Mouse (Mus musculus) kidney, postnatal 0 days (tissue): ENCODE results near the gene Uqcr10. TPM values are rescaled to one million over a fixed set of nuclear protein-coding genes. Genes with fewer than 3 reads are reported as not detected.

Experiments
- ATAC-seq: fragments of 200-750 bp; cut with Nextera tagmentation; replicated peaks from 2 replicates; pipeline ENCODE4 v1.8.0; 2017; ENCODE audit warnings: low read depth, moderate number of reproducible peaks, moderate TSS enrichment, moderate library complexity; ENCODE audit not compliant: low FRiP score
- DNase-seq: peaks from one replicate; pipeline ENCODE4 v3.0.0-alpha.2; 2016; ENCODE audit warnings: low spot score
- H3K27ac ChIP-seq: fragments of 300-500 bp; sonication (generic); 2 replicates; pipeline ENCODE4 v1.5.1; 2014; ENCODE audit warnings: mild to moderate bottlenecking
- H3K27me3 ChIP-seq: fragments of 300-500 bp; sonication (generic); 2 replicates; pipeline ENCODE4 v1.6.1; 2014; ENCODE audit warnings: low read length, mixed read lengths; ENCODE audit not compliant: insufficient read depth
- H3K36me3 ChIP-seq: fragments of 300-500 bp; sonication (generic); 2 replicates; pipeline ENCODE4 v1.6.1; 2014; ENCODE audit warnings: low read length, mixed read lengths; ENCODE audit not compliant: insufficient read depth
- H3K4me1 ChIP-seq: fragments of 300-500 bp; sonication (generic); replicated peaks from 2 replicates; pipeline ENCODE4 v1.6.1; 2014; ENCODE audit warnings: antibody characterized with exemption, low read length, mixed read lengths; ENCODE audit not compliant: insufficient read depth
- H3K4me2 ChIP-seq: fragments of 300-500 bp; sonication (generic); 2 replicates; pipeline ENCODE4 v1.6.1; 2014; ENCODE audit warnings: mild to moderate bottlenecking, low read length, moderate library complexity, mixed read lengths
- H3K4me3 ChIP-seq: fragments of 300-500 bp; sonication (generic); replicated peaks from 2 replicates; pipeline ENCODE4 v1.5.1; 2014; ENCODE audit warnings: low read depth, low read length
- H3K9ac ChIP-seq: fragments of 300-500 bp; sonication (generic); 2 replicates; pipeline ENCODE4 v1.6.1; 2014; ENCODE audit warnings: low read depth, low read length
- H3K9me3 ChIP-seq: fragments of 300-500 bp; sonication (generic); replicated peaks from 2 replicates; pipeline ENCODE4 v1.6.1; 2016; ENCODE audit warnings: low read length, inconsistent platforms, mixed read lengths
- CTCF ChIP-seq: IDR thresholded peaks from 2 replicates; pipeline ENCODE4 v1.5.1; 2016; ENCODE audit warnings: antibody characterized with exemption, low read depth, mild to moderate bottlenecking, moderate library complexity
- WGBS: fragments of 180-500 bp; shearing (Covaris S2); extraction: QIAGEN DNeasy Blood & Tissue Kit; methylation state at CpG from one replicate; pipeline ENCODE4 v1.1.7; 2014; 5-methylcytosine and 5-hydroxymethylcytosine counted together
- polyA plus RNA-seq: library from polyadenylated mRNA; unstranded; fragments of >200 nt; fragmentation: Nextera tagmentation; extraction: Ambion mirVana; gene quantifications from 2 replicates; pipeline ENCODE4 v1.2.1, GENCODE M21; 2015

Gene Uqcr10
- polyA plus RNA-seq, 1 experiment from 2014 or later = 1,802 TPM

DNA sequence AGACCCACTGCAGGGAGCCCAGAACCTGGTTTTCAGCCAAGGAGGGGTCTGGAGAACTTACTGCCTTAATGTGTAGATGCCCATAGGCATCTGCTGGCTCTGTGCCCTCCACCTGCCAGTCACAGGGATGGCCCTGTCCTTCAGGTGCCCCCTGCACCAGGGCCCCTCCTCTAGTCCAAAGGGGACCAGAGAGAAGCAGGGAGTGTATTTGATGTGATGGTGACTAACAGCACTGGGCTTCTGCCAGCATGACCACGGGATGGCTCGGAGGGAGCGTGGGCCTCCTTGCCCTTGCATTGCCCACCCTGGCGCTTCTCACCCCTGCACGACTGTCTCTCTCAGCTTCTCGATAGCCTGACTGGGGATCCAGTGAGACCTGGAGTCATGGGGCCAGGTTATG, 40.5 kb upstream of the Uqcr10 start:
- 62% methylated on average over 6 of the region's 6 CpGs for WGBS
- TF ChIP-seq CTCF = no peak
- no peak for ATAC-seq

DNA sequence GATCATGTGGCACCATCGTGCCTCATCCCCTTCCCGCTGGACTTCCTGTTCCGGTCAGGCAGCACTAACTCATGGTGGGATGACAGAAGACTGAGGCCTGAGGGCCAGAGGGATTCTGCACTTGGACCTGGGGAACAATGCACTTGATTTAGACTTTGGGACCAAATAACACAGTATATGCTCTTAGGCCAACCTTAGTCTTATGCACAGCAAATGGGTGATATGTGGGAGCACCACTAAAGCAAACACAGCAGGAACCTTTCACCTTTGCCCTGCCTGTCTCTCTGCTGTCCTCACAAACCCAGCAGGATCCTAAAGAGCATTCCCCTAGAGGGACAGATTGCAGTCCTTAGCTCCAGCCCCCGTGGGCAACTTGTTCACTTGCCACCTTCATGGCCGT, 36.6 kb upstream of the Uqcr10 start:
- no peaks in the 10 kb centered on the region for H3K36me3 ChIP-seq
- no peak for DNase-seq
- ATAC-seq = no peak
- no peaks in the 10 kb centered on the region for H3K4me1 ChIP-seq
- H3K9me3 ChIP-seq = no peaks in the 10 kb centered on the region
- no peak overlapping the region for H3K27ac ChIP-seq
- no peak overlapping the region for H3K4me2 ChIP-seq
- no peak overlapping the region for H3K9ac ChIP-seq
- TF ChIP-seq CTCF = no peak
- 30% methylated on average over 5 of the region's 5 CpGs for WGBS
- no peak overlapping the region for H3K4me3 ChIP-seq
- peaks cover 19% of the 10 kb centered on the region for H3K27me3 ChIP-seq

More for the DNA sequence above, 40.5 kb upstream of the Uqcr10 start:
- Histone ChIP-seq H3K9ac (no peak overlapping the region), H3K4me1 (no peaks in the 10 kb centered on the region; the same call in 1 of the 2 replicates), H3K27me3 (peaks cover 56% of the 10 kb centered on the region), H3K36me3 (no peaks in the 10 kb centered on the region), H3K4me3 (no peak overlapping the region), H3K4me2 (no peak overlapping the region), H3K9me3 (no peaks in the 10 kb centered on the region), H3K27ac (no peak overlapping the region)
- no peak for DNase-seq

DNA sequence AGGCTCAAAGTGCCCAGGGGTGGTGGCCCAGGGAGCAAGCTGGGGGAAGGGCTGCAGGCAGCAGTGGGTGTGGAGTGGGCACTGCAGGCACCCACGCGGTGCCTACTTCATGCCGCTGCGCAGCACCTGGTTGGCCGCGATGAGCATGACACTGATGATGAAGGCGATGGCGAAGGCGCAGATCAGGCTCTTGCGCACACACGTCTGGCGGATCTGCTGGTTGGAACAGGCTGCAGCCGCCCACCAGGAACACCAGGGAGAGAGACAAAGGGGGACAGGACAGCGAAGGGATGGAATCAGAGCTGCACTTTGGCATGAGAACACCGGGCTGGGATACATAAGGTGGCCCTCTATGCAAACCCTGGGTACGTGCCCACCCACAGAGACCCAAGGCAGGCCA, 34.6 kb upstream of the Uqcr10 start:
- Histone ChIP-seq H3K4me2 (no peak overlapping the region), H3K27me3 (peaks cover under 1% of the 10 kb centered on the region; the same call in 1 of the 2 replicates), H3K9me3 (no peaks in the 10 kb centered on the region), H3K4me1 (no peaks in the 10 kb centered on the region), H3K4me3 (no peak overlapping the region), H3K27ac (no peak overlapping the region), H3K36me3 (no peaks in the 10 kb centered on the region), H3K9ac (no peak overlapping the region)
- 94% methylated on average over 16 of the region's 16 CpGs for WGBS
- DNase-seq (no peak), ATAC-seq (0 out of 2 replicates have a peak, but pooled peaks have one; percentile 30)
- TF ChIP-seq CTCF = no peak

DNA sequence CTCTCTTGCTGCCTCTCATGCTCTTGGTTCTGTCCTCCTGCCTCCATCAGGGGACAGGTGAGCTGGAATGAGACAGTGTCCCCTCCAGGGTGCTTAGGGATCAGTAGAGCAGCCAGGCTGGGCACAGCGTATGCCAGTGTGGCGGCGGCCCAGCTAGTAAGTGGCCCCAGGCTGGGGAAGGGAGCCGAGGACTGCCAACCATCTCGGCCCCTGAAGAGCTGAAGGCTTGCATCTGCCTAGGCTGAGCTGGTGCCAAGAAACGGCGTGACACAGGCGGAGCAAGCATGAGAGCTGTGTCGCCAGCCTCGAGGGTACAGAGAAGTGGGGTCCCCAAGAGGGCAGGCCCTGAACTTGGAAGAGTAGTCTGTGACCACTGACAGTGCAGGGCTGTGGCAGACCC, 33.5 kb upstream of the Uqcr10 start:
- Histone ChIP-seq H3K36me3 (no peaks in the 10 kb centered on the region), H3K9ac (no peak overlapping the region), H3K4me1 (no peaks in the 10 kb centered on the region), H3K27ac (no peak overlapping the region), H3K27me3 (no peaks in the 10 kb centered on the region), H3K9me3 (no peaks in the 10 kb centered on the region), H3K4me2 (no peak overlapping the region), H3K4me3 (no peak overlapping the region)
- no peak for DNase-seq
- TF ChIP-seq CTCF = no peak
- 75% methylated on average over 10 of the region's 10 CpGs for WGBS
- no peak for ATAC-seq

DNA sequence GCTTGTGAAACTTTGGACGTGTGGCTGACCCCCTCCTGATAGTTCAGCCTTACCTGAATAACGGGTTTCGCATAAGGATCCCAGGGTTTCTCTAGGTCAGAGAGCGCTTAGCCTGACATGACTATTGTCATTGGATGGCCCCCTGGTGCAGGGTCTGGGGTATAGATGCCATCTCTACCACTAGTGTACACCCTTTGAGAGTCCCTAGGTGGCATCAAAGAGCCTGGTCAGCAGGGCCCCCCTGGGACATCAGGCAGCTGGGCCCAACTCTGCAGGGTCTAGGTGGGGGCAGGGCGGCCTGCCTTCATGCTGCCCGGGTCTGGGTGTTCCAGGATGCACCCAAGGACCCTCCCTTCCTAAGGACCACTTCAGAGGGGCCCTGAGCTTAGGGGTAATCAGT, 32.2 kb upstream of the Uqcr10 start:
- H3K36me3 ChIP-seq = no peaks in the 10 kb centered on the region
- H3K27me3 ChIP-seq = no peaks in the 10 kb centered on the region
- no peak overlapping the region for H3K9ac ChIP-seq
- no peak overlapping the region for H3K4me3 ChIP-seq
- WGBS = 62% methylated on average over 6 of the region's 6 CpGs
- H3K9me3 ChIP-seq = no peaks in the 10 kb centered on the region
- no peak for DNase-seq
- TF ChIP-seq CTCF = no peak; the same call in 1 of the 2 replicates
- H3K27ac ChIP-seq = no peak overlapping the region
- no peaks in the 10 kb centered on the region for H3K4me1 ChIP-seq
- ATAC-seq = no peak
- no peak overlapping the region for H3K4me2 ChIP-seq

DNA sequence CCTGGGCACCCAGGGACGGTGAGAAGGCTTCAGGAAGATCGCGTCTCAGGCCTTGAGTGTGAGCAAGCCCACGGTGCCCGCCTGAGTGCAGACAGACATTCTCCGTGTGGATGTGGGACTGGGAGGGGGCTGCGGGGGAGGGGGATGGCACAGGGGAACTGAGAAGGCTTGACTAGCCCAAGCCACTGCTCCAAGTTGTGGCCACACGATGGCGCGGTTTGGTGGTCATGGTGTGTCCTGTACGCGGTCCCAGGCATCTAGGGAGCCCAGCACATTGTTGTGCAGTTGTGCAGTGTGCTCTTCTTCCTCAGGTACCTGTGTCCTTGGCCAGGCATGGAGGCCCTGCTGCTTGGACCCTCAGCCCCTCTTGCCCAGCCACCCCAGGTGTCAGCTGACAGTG, 30.0 kb upstream of the Uqcr10 start:
- 39% methylated on average over 12 of the region's 12 CpGs for WGBS
- DNase-seq (no peak), ATAC-seq (no peak)
- H3K9ac ChIP-seq = no peak overlapping the region
- TF ChIP-seq CTCF = peak; percentile 46; the same call in 1 of the 2 replicates
- H3K9me3 ChIP-seq = no peaks in the 10 kb centered on the region
- H3K27ac ChIP-seq = no peak overlapping the region
- H3K4me3 ChIP-seq = no peak overlapping the region
- no peaks in the 10 kb centered on the region for H3K4me1 ChIP-seq
- H3K4me2 ChIP-seq = no peak overlapping the region
- H3K36me3 ChIP-seq = no peaks in the 10 kb centered on the region
- H3K27me3 ChIP-seq = no peaks in the 10 kb centered on the region

DNA sequence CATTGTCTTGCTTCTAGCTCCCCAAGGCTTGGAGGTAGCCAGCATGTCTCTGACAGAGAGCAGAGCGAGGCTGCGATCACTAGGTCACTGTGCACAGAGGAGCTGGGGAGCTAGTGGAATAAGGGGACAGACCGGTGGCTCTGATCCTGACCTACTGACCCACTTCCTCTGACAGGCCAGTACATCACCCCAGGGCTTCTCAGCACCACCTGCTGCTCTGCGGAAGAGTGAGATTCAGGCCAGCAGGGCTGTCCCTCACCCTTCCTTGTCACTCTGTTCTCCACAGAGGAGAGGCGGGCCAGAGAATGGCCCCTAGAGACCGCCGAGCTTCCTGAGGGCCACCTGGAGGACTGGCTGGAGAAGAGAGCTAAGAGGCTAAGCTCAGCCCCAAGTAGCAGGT, 27.6 kb upstream of the Uqcr10 start:
- Histone ChIP-seq H3K27me3 (no peaks in the 10 kb centered on the region), H3K4me2 (no peak overlapping the region), H3K9me3 (no peaks in the 10 kb centered on the region), H3K9ac (no peak overlapping the region), H3K4me3 (no peak overlapping the region), H3K27ac (no peak overlapping the region), H3K36me3 (no peaks in the 10 kb centered on the region), H3K4me1 (no peaks in the 10 kb centered on the region)
- DNase-seq = no peak
- no peak for TF ChIP-seq CTCF
- 72% methylated on average over 7 of the region's 7 CpGs for WGBS
- ATAC-seq = no peak
